Comparison of ENCODE assay signal across 10 mouse cellular contexts in the genomic region with DNA sequence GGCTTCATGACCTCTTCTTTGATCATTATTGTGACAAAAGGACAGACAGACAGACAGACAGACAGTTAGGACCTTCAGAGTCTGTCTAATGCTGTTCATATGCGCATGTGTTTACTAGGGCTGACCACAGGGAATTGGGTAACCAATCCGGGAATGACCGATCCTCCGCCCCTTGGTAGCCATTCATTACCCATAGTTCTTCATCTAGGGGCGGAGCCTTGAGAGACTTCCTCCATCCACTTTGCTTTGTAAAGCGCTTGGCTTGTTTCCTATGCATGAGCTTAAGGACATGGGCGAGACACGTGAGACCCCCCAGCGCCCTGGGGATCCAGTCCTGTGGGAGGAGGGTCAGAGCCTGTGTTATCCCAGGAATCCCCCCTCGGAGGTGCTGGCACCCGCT.
DNase-seq lines count a peak whose midpoint lies in the region; ATAC-seq and TF ChIP-seq lines count a peak whose summit lies in the region.
"Had no signal": no experiment of that assay in that cellular context is flagged by ENCODE, and none has a peak within 500 bp of the region (broad histone marks: within the 10 kb centered on the region; RNA-seq: fewer than 3 reads in every experiment).

No protein-coding gene starts in this region.

- H3K4me2 ChIP-seq in hindbrain, embryonic 16.5 days (ENCODE audit: low read length) = no peak overlapping the region
- no peak overlapping the region for H3K4me2 ChIP-seq in hindbrain, postnatal 0 days (ENCODE audit: low read depth, low read length)
- H3K4me2 ChIP-seq in midbrain, embryonic 13.5 days (replicated peaks) = no peak overlapping the region
- H3K4me2 ChIP-seq in midbrain, embryonic 11.5 days = no peak overlapping the region
- H3K4me2 ChIP-seq in liver, embryonic 16.5 days (ENCODE audit: low read depth, low read length) = no peak overlapping the region
- H3K4me2 ChIP-seq: heart, embryonic 11.5 days had no signal

- ATAC-seq in hindbrain, embryonic 16.5 days = no peak
- no peak for ATAC-seq in hindbrain, postnatal 0 days
- no peak for ATAC-seq in midbrain, embryonic 13.5 days
- no peak for ATAC-seq in midbrain, embryonic 11.5 days (ENCODE audit: low FRiP score)
- ATAC-seq in liver, embryonic 16.5 days (ENCODE audit: low read depth) = no peak

- 87% methylated on average over 11 of the region's 11 CpGs for WGBS in hindbrain, embryonic 16.5 days
- WGBS in hindbrain, postnatal 0 days = 85% methylated on average over 11 of the region's 11 CpGs
- WGBS in midbrain, embryonic 13.5 days = 86% methylated on average over 11 of the region's 11 CpGs
- WGBS in midbrain, embryonic 11.5 days = 84% methylated on average over 11 of the region's 11 CpGs
- WGBS in liver, embryonic 16.5 days (ENCODE audit: insufficient replicate concordance) = 71% methylated on average over 11 of the region's 11 CpGs

- no peaks in the 10 kb centered on the region for H3K27me3 ChIP-seq in hindbrain, embryonic 16.5 days (replicated peaks; ENCODE audit: control insufficient read depth, insufficient read depth, low read length)
- H3K27me3 ChIP-seq in hindbrain, postnatal 0 days (ENCODE audit: insufficient read depth, low read length) = no peaks in the 10 kb centered on the region
- H3K27me3 ChIP-seq in midbrain, embryonic 13.5 days = no peaks in the 10 kb centered on the region
- H3K27me3 ChIP-seq in midbrain, embryonic 11.5 days (ENCODE audit: control insufficient read depth, insufficient read depth, low read length) = no peaks in the 10 kb centered on the region
- no peaks in the 10 kb centered on the region for H3K27me3 ChIP-seq in liver, embryonic 16.5 days (ENCODE audit: control insufficient read depth, insufficient read depth, low read depth, low read length)

- peaks cover 32% of the 10 kb centered on the region for H3K36me3 ChIP-seq in hindbrain, embryonic 16.5 days (ENCODE audit: control insufficient read depth, insufficient read depth, low read length)
- H3K36me3 ChIP-seq in hindbrain, postnatal 0 days (ENCODE audit: insufficient read depth, low read length) = peaks cover 9% of the 10 kb centered on the region; the same call in 1 of the 2 replicates
- peaks cover 38% of the 10 kb centered on the region for H3K36me3 ChIP-seq in midbrain, embryonic 13.5 days
- no peaks in the 10 kb centered on the region for H3K36me3 ChIP-seq in midbrain, embryonic 11.5 days (ENCODE audit: control insufficient read depth, insufficient read depth, low read length)
- no peaks in the 10 kb centered on the region for H3K36me3 ChIP-seq in liver, embryonic 16.5 days (ENCODE audit: control insufficient read depth, insufficient read depth)

- H3K27ac ChIP-seq in hindbrain, embryonic 16.5 days (ENCODE audit: low read depth, low read length) = no peak overlapping the region
- no peak overlapping the region for H3K27ac ChIP-seq in hindbrain, postnatal 0 days
- H3K27ac ChIP-seq in midbrain, embryonic 13.5 days = no peak overlapping the region
- no peak overlapping the region for H3K27ac ChIP-seq in midbrain, embryonic 11.5 days (ENCODE audit: low read depth, low read length)
- no peak overlapping the region for H3K27ac ChIP-seq in liver, embryonic 16.5 days (ENCODE audit: low read length)

- no peak overlapping the region for H3K9ac ChIP-seq in hindbrain, embryonic 16.5 days (ENCODE audit: low read depth, low read length)
- H3K9ac ChIP-seq in hindbrain, postnatal 0 days (replicated peaks; ENCODE audit: low read length) = no peak overlapping the region
- H3K9ac ChIP-seq in midbrain, embryonic 13.5 days (replicated peaks) = no peak overlapping the region
- H3K9ac ChIP-seq in midbrain, embryonic 11.5 days (ENCODE audit: low read length) = no peak overlapping the region
- H3K9ac ChIP-seq in liver, embryonic 16.5 days (ENCODE audit: low read depth, low read length) = no peak overlapping the region

- no peak for DNase-seq in hindbrain, postnatal 0 days (ENCODE audit: low spot score)
- no peak for DNase-seq in midbrain, embryonic 11.5 days (ENCODE audit: low spot score, missing footprints)
- DNase-seq in ZHBTc4 (ENCODE audit: low read depth, low spot score) = peak; percentile 87
- no peak for DNase-seq in ovary, adult 18-20 months (ENCODE audit: low spot score)
- DNase-seq in adrenal gland, adult (ENCODE audit: inconsistent age in 2 of 2, low spot score in 1 of 2) = no peak
- DNase-seq: cerebellum, adult 11 months had no signal

- no peaks in the 10 kb centered on the region for H3K9me3 ChIP-seq in hindbrain, embryonic 16.5 days (ENCODE audit: control insufficient read depth, low read length)
- no peaks in the 10 kb centered on the region for H3K9me3 ChIP-seq in hindbrain, postnatal 0 days (ENCODE audit: low read length)
- no peaks in the 10 kb centered on the region for H3K9me3 ChIP-seq in midbrain, embryonic 13.5 days
- H3K9me3 ChIP-seq in midbrain, embryonic 11.5 days (ENCODE audit: control insufficient read depth, low read length) = no peaks in the 10 kb centered on the region
- H3K9me3 ChIP-seq in liver, embryonic 16.5 days (replicated peaks; ENCODE audit: control insufficient read depth, low read length) = no peaks in the 10 kb centered on the region

- H3K4me3 ChIP-seq in hindbrain, embryonic 16.5 days (ENCODE audit: low read length) = peak overlapping the region; percentile 10; the same call in 1 of the 2 replicates
- H3K4me3 ChIP-seq in hindbrain, postnatal 0 days (ENCODE audit: low read length) = no peak overlapping the region
- peak overlapping the region; percentile 13; the same call in 1 of the 2 replicates for H3K4me3 ChIP-seq in midbrain, embryonic 13.5 days (replicated peaks)
- H3K4me3 ChIP-seq in midbrain, embryonic 11.5 days (ENCODE audit: low read depth, low read length) = no peak overlapping the region
- peak overlapping the region; percentile 29; the same call in 1 of the 2 replicates for H3K4me3 ChIP-seq in liver, embryonic 16.5 days (ENCODE audit: low read depth, low read length)

- no peak for TF ChIP-seq CTCF in hindbrain, postnatal 0 days (IDR thresholded peaks at IDR 0.05; ENCODE audit: low read depth)

- no peaks in the 10 kb centered on the region for H3K4me1 ChIP-seq in hindbrain, embryonic 16.5 days (ENCODE audit: control insufficient read depth, insufficient read depth, low read depth, low read length)
- no peaks in the 10 kb centered on the region for H3K4me1 ChIP-seq in hindbrain, postnatal 0 days (ENCODE audit: insufficient read depth, low read length)
- no peaks in the 10 kb centered on the region for H3K4me1 ChIP-seq in midbrain, embryonic 13.5 days (replicated peaks)
- H3K4me1 ChIP-seq in midbrain, embryonic 11.5 days (ENCODE audit: control insufficient read depth, insufficient read depth, low read length) = no peaks in the 10 kb centered on the region
- H3K4me1 ChIP-seq in liver, embryonic 16.5 days (ENCODE audit: control insufficient read depth, low read depth, low read length) = no peaks in the 10 kb centered on the region

Comparison
In these comparisons a context has a peak if more than half of its experiments do, and no peak if none do; other contexts are left out.
1. H3K4me3 ChIP-seq: peak in hindbrain, embryonic 16.5 days (single experiment), midbrain, embryonic 13.5 days (single experiment) and liver, embryonic 16.5 days (single experiment); none in hindbrain, postnatal 0 days (single experiment) and midbrain, embryonic 11.5 days (single experiment).